Mouse (Mus musculus): ENCODE measurements around the gene Vezf1. TPM values are rescaled to one million over a fixed set of nuclear protein-coding genes. Genes with fewer than 3 reads are reported as not detected.
A peak's percentile ranks its signal among the peaks of the same experiment; 100 is the strongest.

Vezf1 gene
- polyA plus RNA-seq, 1 experiment from 2014 or later: 21.9 TPM

DNA sequence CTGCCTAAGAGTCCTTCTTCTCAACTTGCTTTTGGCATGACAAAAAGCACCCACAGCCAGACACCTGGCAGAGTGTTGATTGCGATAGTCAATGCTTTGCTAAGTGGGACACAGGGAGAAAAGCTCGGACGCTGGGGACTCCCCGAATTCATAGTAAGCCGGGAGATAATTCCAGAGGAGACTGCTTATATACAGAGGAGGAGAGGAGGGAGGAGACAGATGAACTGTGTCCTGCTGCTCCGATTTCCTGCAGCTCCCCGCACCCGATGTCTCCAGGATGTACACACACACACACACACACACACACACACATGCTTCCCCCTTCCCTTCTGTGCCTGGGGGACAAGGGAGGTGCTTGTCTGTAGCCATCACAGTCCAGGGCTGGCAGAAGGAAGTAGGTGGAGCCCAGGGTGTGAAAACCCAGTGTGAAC lies 46.8 kb downstream of the Vezf1 start:
- Histone ChIP-seq H3K4me1 (peaks cover 97% of the 10 kb centered on the region), H3K9me3 (no peaks in the 10 kb centered on the region), H3K27me3 (replicated peaks) (no peaks in the 10 kb centered on the region), H3K9ac (peak overlapping the region; percentile 66), H3K27ac (replicated peaks) (peak overlapping the region; percentile 84), H3K4me3 (peak overlapping the region; percentile 15), H3K36me3 (no peaks in the 10 kb centered on the region), H3K4me2 (peak overlapping the region; percentile 51)
- no peak for ATAC-seq (ENCODE audit: extremely low read depth, insufficient number of reproducible peaks, low FRiP score, low TSS enrichment)
- WGBS: 15% methylated on average over 8 of the region's 8 CpGs

DNA sequence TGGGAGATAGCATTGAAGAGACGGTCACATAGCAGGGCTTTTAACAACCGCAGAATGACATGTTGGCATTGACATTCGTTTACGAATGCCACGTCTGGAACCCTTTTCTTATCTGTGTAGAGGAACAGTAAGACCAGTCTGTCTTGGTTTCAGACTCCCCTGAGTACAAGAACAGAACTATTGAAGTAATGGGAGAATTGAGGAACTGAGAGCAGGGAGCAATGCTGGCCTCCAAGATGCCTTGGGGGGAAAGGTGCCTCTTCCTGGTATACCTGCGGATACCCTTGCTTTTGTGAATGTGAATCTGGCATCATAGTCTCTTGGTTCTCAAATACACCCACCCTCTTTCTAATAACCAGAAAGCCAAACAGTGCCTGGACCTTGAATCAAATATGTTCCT lies 48.5 kb downstream of the Vezf1 start:
- H3K4me2 ChIP-seq: no peak overlapping the region
- H3K9ac ChIP-seq: no peak overlapping the region
- H3K4me3 ChIP-seq: no peak overlapping the region
- H3K27me3 ChIP-seq (replicated peaks): no peaks in the 10 kb centered on the region
- ATAC-seq (ENCODE audit: extremely low read depth, insufficient number of reproducible peaks, low FRiP score, low TSS enrichment): no peak
- no peaks in the 10 kb centered on the region for H3K9me3 ChIP-seq
- peaks cover 5% of the 10 kb centered on the region; the same call in 1 of the 2 replicates for H3K36me3 ChIP-seq
- H3K27ac ChIP-seq (replicated peaks): peak overlapping the region; percentile 21; the same call in 1 of the 2 replicates
- WGBS: 70% methylated on average over 6 of the region's 6 CpGs
- H3K4me1 ChIP-seq: peaks cover 88% of the 10 kb centered on the region

DNA sequence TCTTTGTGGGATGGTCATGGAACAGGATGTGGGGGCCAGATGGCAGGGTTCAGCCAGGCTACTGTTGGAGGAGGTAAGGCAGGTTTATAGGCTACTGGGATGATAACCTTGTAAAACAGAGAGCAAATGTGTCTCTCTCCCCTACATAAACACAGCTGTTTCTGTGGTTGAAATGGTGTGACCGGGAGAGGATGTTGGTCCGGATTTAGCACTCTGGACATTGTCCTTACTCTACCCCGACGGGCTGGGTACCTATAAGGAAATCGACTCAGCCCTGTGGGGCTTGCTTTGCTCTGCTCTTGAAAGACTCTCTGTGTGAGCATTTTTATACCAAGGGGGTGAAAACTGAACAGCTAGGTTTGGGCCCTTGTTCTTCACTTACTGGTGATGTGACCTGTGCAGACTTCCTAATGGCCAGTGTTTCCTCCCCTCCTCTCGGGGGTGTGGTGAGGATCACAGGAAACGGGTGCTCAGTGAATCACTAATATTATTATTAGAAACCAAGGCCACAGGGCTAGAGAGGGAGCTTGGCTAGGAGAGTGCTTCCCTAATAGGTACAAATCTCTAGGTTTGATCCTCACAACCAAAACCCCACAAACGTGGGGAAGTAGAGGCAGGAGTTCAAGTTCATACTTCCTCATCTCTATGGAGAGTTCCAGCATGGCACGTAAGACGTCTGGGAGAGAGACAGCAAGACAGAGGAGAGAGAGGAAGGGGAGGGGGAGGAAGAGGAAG lies 49.4 kb downstream of the Vezf1 start:
- no peaks in the 10 kb centered on the region for H3K27me3 ChIP-seq (replicated peaks)
- peaks cover 5% of the 10 kb centered on the region; the same call in 1 of the 2 replicates for H3K36me3 ChIP-seq
- H3K9me3 ChIP-seq: no peaks in the 10 kb centered on the region
- peaks cover 84% of the 10 kb centered on the region for H3K4me1 ChIP-seq
- H3K4me3 ChIP-seq: no peak overlapping the region
- 42% methylated on average over 10 of the region's 10 CpGs for WGBS
- H3K27ac ChIP-seq (replicated peaks): peak overlapping the region; percentile 93
- no peak for ATAC-seq (ENCODE audit: extremely low read depth, insufficient number of reproducible peaks, low FRiP score, low TSS enrichment)
- no peak overlapping the region for H3K4me2 ChIP-seq
- peak overlapping the region; percentile 72; the same call in 1 of the 2 replicates for H3K9ac ChIP-seq

DNA sequence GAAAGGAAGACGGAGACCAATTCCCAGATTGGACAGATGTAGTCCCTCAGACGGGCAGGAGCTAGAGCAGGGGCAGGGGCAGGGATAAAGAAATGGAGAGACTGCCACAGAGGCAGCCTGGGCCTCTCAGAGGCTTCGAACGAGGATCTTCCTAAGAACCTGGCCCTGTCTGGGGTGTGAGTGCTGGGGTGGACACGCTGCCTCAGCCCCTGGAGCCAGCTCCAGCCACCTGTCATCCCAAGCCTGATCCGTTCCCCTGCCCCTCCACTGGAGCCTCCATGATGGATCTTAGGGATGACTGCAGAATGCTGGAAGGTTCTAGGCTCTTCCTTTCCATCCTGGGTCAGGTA lies 50.0 kb downstream of the Vezf1 start:
- H3K27me3 ChIP-seq (replicated peaks): no peaks in the 10 kb centered on the region
- peak overlapping the region; percentile 72 for H3K9ac ChIP-seq
- peaks cover 79% of the 10 kb centered on the region for H3K4me1 ChIP-seq
- ATAC-seq (ENCODE audit: extremely low read depth, insufficient number of reproducible peaks, low FRiP score, low TSS enrichment): no peak
- no peak overlapping the region for H3K4me3 ChIP-seq
- peaks cover 5% of the 10 kb centered on the region; the same call in 1 of the 2 replicates for H3K36me3 ChIP-seq
- 59% methylated on average over 6 of the region's 6 CpGs for WGBS
- no peak overlapping the region for H3K4me2 ChIP-seq
- peak overlapping the region; percentile 93 for H3K27ac ChIP-seq (replicated peaks)
- H3K9me3 ChIP-seq: no peaks in the 10 kb centered on the region

DNA sequence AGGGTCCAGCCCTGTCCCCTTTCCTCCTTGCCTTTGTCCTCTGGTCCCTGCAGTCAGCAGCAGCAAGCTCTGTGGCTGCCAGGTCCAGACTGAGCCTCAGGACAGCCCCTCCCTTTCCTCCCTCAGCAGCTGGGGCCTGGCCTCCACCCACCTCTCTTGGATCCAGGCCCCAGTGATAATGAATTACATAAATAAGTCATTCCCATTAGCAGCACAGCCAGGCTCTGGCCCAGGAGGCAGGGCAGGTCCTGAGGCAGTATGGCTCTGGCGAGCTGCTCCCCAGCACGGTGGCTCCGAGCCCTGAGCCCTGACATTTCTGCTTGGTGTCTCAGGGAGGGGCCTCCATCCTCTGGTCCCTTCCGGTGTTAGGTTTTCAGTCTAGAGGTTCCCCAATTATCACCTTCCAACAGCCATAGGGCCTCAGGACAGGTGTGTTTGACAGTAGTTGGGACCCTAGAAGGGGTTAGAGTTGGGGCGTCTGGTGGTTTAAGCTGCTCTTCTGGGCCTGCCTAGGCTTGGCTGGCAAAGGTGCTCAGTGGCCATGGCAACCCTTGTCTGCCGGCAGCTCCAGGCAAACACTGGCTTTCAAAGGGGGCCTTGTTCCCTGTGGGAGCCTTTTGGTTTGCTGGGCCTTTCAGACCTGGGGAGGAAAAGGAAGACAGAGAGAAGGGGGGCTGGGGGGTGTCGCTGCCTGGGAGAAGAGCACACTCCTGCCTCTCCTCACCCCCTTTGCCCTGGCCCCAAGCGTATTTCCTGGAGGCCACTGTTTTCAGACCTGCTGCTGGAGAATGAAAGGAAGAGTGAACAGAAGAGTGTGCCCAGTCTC lies 51.0 kb downstream of the Vezf1 start:
- Histone ChIP-seq H3K27me3 (replicated peaks) (no peaks in the 10 kb centered on the region), H3K9ac (peak overlapping the region; percentile 75), H3K9me3 (no peaks in the 10 kb centered on the region), H3K4me2 (peak overlapping the region; percentile 50), H3K36me3 (peaks cover 5% of the 10 kb centered on the region; the same call in 1 of the 2 replicates), H3K4me1 (peaks cover 77% of the 10 kb centered on the region), H3K4me3 (no peak overlapping the region), H3K27ac (replicated peaks) (peak overlapping the region; percentile 93)
- 20% methylated on average over 8 of the region's 8 CpGs for WGBS
- ATAC-seq (ENCODE audit: extremely low read depth, insufficient number of reproducible peaks, low FRiP score, low TSS enrichment): peak; percentile 68; the same call in 1 of the 2 replicates

DNA sequence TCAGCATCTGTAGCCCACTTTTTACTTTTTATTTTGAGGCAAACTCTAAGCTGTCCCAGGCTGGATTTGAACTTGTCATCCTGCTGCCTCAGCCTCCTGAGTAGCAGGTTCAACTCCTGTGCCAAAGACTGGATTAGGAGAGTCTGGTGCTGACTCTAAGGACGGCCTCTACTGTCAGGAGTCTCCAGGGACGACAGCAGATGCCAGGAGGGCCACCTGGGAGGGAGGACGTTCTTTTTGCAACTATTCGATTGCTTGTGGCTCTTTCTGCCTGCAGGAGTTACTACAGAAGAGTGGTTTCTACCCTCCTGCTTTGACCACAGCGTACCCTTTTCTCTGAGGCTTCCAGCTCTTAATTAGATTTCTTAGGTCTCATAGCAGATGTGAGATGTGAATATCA lies 54.5 kb downstream of the Vezf1 start:
- no peaks in the 10 kb centered on the region for H3K9me3 ChIP-seq
- H3K4me3 ChIP-seq: no peak overlapping the region
- WGBS: 67% methylated on average over 5 of the region's 5 CpGs
- no peaks in the 10 kb centered on the region for H3K27me3 ChIP-seq (replicated peaks)
- no peak overlapping the region for H3K9ac ChIP-seq
- H3K27ac ChIP-seq (replicated peaks): no peak overlapping the region
- peaks cover 63% of the 10 kb centered on the region for H3K4me1 ChIP-seq
- no peak overlapping the region for H3K4me2 ChIP-seq
- no peak for ATAC-seq (ENCODE audit: extremely low read depth, insufficient number of reproducible peaks, low FRiP score, low TSS enrichment)
- peaks cover 5% of the 10 kb centered on the region; the same call in 1 of the 2 replicates for H3K36me3 ChIP-seq

DNA sequence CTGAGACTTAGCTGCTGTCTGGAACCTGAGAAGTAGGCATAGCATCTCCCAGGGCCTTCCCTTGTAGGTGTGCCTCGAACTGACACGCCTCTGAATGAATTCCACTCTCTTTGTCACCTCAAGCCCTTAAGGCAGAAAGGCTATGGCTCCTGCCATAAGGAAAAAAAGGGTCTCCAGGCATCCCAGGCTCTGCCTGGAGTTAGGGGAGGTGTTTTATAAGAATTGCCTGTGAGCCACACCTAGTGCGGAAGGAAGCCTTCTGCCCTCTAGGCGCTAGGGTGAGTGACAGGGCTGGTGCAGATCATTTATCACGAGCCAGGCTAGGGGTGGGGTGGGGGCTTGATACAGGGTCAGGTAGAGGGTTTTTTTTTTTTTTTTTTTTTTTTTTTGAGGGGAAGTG lies 54.9 kb downstream of the Vezf1 start:
- no peaks in the 10 kb centered on the region for H3K9me3 ChIP-seq
- ATAC-seq (ENCODE audit: extremely low read depth, insufficient number of reproducible peaks, low FRiP score, low TSS enrichment): no peak
- peaks cover 59% of the 10 kb centered on the region for H3K4me1 ChIP-seq
- H3K27ac ChIP-seq (replicated peaks): no peak overlapping the region
- no peak overlapping the region for H3K4me2 ChIP-seq
- no peak overlapping the region for H3K4me3 ChIP-seq
- WGBS: 67% methylated on average over 5 of the region's 5 CpGs
- peaks cover 5% of the 10 kb centered on the region; the same call in 1 of the 2 replicates for H3K36me3 ChIP-seq
- no peak overlapping the region for H3K9ac ChIP-seq
- no peaks in the 10 kb centered on the region for H3K27me3 ChIP-seq (replicated peaks)

DNA sequence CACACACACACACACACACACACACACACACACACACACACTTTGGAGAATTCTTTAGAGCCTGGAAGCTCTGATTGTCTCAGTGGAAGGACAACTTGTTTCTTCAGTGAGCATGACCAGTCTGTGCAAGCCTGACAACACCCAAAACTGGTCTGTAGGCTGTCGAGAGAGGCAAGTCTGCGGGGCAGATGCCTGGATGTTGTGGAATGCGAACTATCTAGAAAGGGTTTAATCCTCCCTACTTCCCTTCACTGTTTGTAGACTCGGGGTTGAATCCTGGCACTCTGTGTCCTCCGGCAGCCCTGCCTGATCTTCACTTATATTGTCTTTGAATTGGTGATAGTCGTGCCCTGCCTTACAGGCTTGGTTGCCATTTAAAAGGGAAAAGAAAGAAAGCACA lies 55.7 kb downstream of the Vezf1 start:
- WGBS: 13% methylated on average over 6 of the region's 6 CpGs
- H3K9ac ChIP-seq: peak overlapping the region; percentile 50; the same call in 1 of the 2 replicates
- no peak overlapping the region for H3K4me3 ChIP-seq
- H3K4me2 ChIP-seq: no peak overlapping the region
- H3K27me3 ChIP-seq (replicated peaks): no peaks in the 10 kb centered on the region
- peaks cover 5% of the 10 kb centered on the region; the same call in 1 of the 2 replicates for H3K36me3 ChIP-seq
- H3K9me3 ChIP-seq: no peaks in the 10 kb centered on the region
- no peak for ATAC-seq (ENCODE audit: extremely low read depth, insufficient number of reproducible peaks, low FRiP score, low TSS enrichment)
- peaks cover 51% of the 10 kb centered on the region for H3K4me1 ChIP-seq
- H3K27ac ChIP-seq (replicated peaks): peak overlapping the region; percentile 9; the same call in 1 of the 2 replicates

DNA sequence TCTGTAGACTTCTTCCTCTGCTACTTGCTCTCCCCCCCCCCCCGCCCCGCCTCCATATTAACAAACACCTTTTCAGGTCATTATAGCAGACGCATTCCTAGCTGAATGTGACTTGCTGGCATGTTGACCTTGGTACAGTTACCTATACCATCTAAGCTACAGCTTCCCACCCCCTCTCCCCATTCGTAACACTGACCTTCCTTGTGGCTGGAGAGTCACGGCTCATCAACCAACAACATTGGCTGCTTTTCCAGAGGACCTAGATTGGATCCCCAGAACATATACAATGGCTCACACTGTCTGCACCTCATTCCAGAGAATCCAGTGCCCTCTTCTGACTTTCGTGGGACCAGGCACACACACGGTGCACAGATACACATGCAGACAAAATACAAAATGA lies 57.4 kb downstream of the Vezf1 start:
- Histone ChIP-seq H3K4me1 (peaks cover 39% of the 10 kb centered on the region), H3K27me3 (replicated peaks) (no peaks in the 10 kb centered on the region), H3K27ac (replicated peaks) (no peak overlapping the region), H3K4me2 (no peak overlapping the region), H3K36me3 (peaks cover 5% of the 10 kb centered on the region; the same call in 1 of the 2 replicates), H3K9me3 (no peaks in the 10 kb centered on the region), H3K4me3 (no peak overlapping the region), H3K9ac (no peak overlapping the region)
- 68% methylated on average over 7 of the region's 7 CpGs for WGBS
- ATAC-seq (ENCODE audit: extremely low read depth, insufficient number of reproducible peaks, low FRiP score, low TSS enrichment): no peak

DNA sequence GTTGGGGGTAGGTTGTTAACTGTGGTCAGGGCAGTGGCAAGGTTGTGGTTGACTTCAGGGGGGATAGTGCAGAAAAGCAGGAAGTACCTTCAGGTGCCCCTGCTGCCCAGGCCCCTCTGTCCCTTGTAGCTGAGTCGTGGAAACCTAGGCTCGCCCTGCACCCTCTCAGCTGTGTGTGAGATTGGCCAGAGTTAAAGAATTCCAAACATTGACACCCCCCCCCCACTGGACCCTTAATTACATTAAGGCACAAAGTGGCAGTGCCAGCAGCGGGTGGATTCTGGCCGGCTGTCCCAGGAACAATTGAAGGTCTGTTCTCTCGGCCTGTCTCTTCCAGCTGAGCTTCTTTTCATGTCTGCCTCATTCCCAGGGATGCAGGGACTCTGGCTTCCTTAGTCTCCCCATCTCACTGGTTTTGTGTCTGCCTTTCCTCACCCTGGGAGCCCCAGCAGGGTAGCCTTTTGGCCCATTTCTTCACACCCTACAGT lies 58.3 kb downstream of the Vezf1 start:
- 45% methylated on average over 5 of the region's 5 CpGs for WGBS
- H3K36me3 ChIP-seq: peaks cover 1% of the 10 kb centered on the region; the same call in 1 of the 2 replicates
- no peaks in the 10 kb centered on the region for H3K9me3 ChIP-seq
- H3K4me2 ChIP-seq: no peak overlapping the region
- H3K4me3 ChIP-seq: no peak overlapping the region
- ATAC-seq (ENCODE audit: extremely low read depth, insufficient number of reproducible peaks, low FRiP score, low TSS enrichment): no peak
- H3K9ac ChIP-seq: no peak overlapping the region
- H3K27me3 ChIP-seq (replicated peaks): no peaks in the 10 kb centered on the region
- peaks cover 41% of the 10 kb centered on the region for H3K4me1 ChIP-seq
- no peak overlapping the region for H3K27ac ChIP-seq (replicated peaks)

DNA sequence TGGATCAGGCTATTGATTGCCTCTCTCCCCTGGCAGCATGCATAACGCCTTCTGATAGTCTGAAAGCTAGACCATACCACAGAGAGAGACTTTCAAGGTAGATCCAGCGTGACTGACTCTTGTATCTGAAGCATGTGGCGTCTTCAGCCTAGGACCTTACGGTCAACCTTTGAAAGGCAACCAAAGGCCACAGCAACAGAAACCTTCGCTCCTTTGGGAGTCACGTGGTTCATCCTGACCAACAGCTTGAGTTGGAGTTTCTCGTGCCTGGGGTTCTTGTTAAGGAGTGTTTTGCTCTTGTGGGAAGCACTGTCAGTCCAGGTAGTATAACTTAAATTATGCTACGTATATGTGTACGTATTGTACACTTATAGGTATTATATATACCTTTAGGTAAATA lies 60.4 kb downstream of the Vezf1 start:
- H3K27ac ChIP-seq (replicated peaks): no peak overlapping the region
- no peaks in the 10 kb centered on the region for H3K36me3 ChIP-seq
- no peaks in the 10 kb centered on the region for H3K9me3 ChIP-seq
- no peak overlapping the region for H3K4me3 ChIP-seq
- WGBS: 87% methylated on average over 9 of the region's 9 CpGs
- no peak overlapping the region for H3K9ac ChIP-seq
- no peak overlapping the region for H3K4me2 ChIP-seq
- peaks cover 54% of the 10 kb centered on the region for H3K4me1 ChIP-seq
- no peaks in the 10 kb centered on the region for H3K27me3 ChIP-seq (replicated peaks)
- ATAC-seq (ENCODE audit: extremely low read depth, insufficient number of reproducible peaks, low FRiP score, low TSS enrichment): no peak

Measured in heart, embryonic 13.5 days (tissue).